Mouse (Mus musculus): ENCODE results near the gene Mad2l1bp.

Mad2l1bp gene

DNA sequence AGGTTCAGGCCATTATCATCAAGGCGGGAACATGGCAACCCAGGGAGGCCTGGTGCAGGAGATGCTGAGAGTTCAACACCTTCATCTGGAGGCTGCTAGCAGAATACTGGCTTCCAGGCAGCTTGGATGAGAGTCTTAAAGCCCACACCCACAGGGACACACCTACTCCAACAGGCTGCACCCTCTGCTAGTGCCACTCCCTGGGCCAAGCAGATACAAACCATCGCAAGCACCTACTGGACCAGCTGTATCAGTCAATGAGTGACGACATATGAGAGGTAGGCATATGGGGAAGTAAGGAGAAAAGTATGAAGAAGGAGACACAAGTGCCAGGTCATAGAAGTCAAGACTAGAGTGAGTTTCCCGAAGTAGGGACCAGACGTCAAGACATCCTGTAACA lies 3.3 kb upstream of the Mad2l1bp start:
- no peak for DNase-seq (ENCODE audit: low spot score in 2 of 2)

GRCm38 (mm10) chr17:46154336-46154735 lies 983 bp upstream of the Mad2l1bp start:
- DNase-seq (ENCODE audit: low spot score in 2 of 2), result no peak

GRCm38 (mm10) chr17:46143578-46144423 lies 9.6 kb downstream of the Mad2l1bp start, which contains the start of gene Rsph9:
Rsph9 (minus strand) TSS chr17:46144216.
- DNase-seq (ENCODE audit: low spot score in 2 of 2), result peak in 1 of 2 experiments; percentile 65

DNA sequence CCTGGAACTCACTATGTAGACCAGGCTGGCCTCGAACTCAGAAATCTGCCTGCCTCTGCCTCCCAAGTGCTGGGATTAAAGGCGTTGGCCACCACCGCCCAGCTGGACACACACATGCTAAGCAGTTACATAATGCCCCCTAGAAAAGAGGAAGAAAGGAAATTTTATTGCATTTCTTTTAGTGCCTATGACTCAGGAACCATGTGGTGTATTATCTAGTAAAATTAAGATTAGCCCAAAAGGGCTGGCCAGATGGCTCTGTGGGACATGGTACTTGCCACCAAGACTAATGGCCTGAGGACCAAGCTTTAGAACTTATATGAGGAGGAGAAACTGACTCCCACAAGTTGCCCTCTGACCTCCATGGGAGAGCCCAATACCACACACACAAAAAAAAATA lies 13.5 kb downstream of the Mad2l1bp start:
- DNase-seq (ENCODE audit: low spot score in 2 of 2), result no peak

GRCm38 (mm10) chr17:46138563-46139236 lies 14.7 kb downstream of the Mad2l1bp start:
- DNase-seq (ENCODE audit: low spot score in 2 of 2), result no peak

- no peak for DNase-seq (ENCODE audit: low spot score in 2 of 2)
These were observed 20.5 kb downstream of the Mad2l1bp start for GRCm38 (mm10) chr17:46132862-46133261.

- DNase-seq (ENCODE audit: low spot score in 2 of 2), result peak; percentile 67 to 88
These were observed 21.2 kb downstream of the Mad2l1bp start for GRCm38 (mm10) chr17:46132058-46132718.

GRCm38 (mm10) chr17:46129741-46130498 lies 23.4 kb downstream of the Mad2l1bp start:
- no peak for DNase-seq (ENCODE audit: low spot score in 2 of 2)

DNA sequence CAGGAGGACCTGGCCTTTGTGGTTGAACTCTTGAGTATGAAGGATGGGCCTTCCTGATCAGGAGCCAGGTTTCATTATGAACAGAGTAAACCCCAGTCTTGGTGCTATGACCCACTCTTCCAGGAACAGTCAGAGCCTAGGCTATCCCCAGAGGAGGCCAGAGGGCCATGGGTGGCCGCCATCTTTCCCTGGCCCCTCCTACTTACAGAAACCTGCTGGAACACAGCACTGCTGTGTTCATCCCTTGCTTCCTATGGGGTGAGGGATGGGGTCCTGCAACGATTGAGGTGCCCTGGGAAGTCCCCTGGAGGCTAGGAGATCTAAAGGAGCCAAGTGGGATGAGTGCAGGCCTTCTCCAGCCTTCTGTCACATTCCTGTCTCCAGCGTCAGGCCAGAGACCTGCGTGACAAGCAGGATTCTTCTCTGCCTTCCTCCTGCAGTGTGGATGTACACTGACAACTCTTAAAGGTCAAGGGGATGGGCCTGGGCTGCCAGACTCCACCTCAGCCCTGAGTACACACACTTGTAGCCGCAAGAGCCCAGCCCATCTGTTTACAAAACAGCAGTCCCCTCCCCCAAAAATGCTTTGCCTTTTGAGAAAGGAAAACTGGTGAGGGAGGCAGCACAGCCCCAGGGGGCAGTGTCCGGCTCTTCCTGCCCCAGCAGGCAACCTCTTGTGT lies 25.4 kb downstream of the Mad2l1bp start:
- no peak for DNase-seq (ENCODE audit: low spot score in 2 of 2)

DNA sequence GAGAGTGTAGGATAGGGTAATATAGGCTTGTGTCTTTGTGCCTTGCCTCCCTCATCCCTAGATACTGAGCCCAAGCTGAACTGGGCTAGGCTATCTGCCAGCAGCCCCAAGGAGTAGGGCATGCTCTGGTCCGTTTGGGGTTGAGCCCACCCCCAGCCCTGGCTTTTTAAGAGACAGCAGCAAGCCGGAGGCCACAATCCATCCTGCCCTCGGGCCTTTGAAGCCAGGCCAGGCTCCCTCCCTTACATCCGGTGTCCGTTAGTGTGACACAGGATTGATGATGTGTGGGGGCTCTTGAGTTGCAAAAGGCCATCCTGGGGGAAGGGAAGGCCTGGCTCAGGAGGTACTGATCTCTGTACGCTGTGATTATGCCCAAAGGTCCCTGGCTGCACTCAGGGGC lies 26.7 kb downstream of the Mad2l1bp start:
- DNase-seq (ENCODE audit: low spot score in 2 of 2), result no peak

GRCm38 (mm10) chr17:46123953-46124700 lies 29.2 kb downstream of the Mad2l1bp start:
- no peak for DNase-seq (ENCODE audit: low spot score in 2 of 2)

GRCm38 (mm10) chr17:46123285-46123684 lies 30.1 kb downstream of the Mad2l1bp start:
- no peak for DNase-seq (ENCODE audit: low spot score in 2 of 2)

DNA sequence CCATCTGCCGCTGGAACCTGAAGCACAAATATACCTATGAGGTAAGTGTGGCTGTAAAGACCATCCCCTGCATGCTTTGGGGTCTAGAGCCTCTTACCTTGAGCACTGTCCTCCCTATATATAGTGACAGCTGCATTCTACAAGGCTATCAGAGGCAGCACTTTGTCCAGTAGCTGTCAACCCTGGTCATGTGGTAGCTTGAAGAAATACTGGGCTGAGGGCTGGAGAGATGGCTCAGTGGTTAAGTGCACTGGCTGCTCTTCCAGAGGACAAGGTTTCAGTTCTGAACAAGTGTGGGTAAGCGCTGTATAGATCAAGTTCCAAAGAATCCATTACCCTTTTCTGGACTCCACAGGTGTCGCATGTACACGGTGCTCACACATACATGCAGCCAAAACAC lies 30.6 kb downstream of the Mad2l1bp start:
- no peak for DNase-seq (ENCODE audit: low spot score in 2 of 2)

DNA sequence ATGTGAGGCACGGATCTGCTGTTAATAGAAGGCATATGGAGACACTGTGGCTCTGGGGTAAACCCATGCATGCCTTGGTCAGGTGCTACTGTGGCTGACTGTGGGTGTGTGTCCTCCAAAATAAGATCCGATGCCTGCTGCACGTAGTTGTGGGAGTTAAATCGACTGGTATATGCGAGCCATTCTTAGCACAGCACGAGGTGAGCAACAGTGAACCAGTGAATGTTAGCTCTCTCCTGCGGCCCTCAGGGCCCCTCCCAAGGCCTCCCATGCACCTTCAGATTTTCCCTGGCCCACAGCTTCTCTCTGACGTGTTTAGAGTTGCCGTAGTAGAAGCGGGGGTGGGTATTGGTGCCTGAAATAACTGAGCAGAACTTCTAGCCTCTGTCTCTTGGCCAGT lies 33.7 kb downstream of the Mad2l1bp start:
- no peak for DNase-seq (ENCODE audit: low spot score in 2 of 2)

GRCm38 (mm10) chr17:46118423-46118850 lies 34.9 kb downstream of the Mad2l1bp start:
- DNase-seq (ENCODE audit: low spot score in 2 of 2), result no peak

- DNase-seq (ENCODE audit: low spot score in 2 of 2), result no peak
These were observed 35.5 kb downstream of the Mad2l1bp start for GRCm38 (mm10) chr17:46117623-46118422.

GRCm38 (mm10) chr17:46116881-46117280 lies 36.5 kb downstream of the Mad2l1bp start:
- DNase-seq (ENCODE audit: low spot score in 2 of 2), result no peak

DNA sequence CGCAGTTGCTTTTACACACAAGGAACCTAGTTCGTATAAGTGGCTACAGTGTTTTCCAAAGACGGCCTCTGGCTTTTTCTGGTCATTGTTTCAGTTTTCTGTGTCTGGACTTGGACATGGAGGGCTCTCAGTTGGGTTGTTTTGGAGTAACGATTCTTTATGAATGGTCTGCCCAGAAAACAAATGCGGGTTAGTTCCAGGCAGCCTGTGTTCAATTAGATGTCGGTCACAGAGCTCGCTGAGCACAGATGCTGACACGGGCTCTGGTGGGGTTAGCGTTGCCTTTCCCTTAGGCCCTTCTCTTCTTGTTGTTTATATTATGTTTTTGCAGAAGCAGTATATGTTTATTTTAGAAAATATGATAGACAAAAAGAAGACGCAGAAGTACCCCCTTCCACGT lies 37.2 kb downstream of the Mad2l1bp start:
- no peak for DNase-seq (ENCODE audit: low spot score in 2 of 2)

- DNase-seq (ENCODE audit: low spot score in 2 of 2), result no peak
These were observed 37.9 kb downstream of the Mad2l1bp start for GRCm38 (mm10) chr17:46115489-46115888.
